ENCODE assay signal across 21 mouse cellular contexts in the genomic region with DNA sequence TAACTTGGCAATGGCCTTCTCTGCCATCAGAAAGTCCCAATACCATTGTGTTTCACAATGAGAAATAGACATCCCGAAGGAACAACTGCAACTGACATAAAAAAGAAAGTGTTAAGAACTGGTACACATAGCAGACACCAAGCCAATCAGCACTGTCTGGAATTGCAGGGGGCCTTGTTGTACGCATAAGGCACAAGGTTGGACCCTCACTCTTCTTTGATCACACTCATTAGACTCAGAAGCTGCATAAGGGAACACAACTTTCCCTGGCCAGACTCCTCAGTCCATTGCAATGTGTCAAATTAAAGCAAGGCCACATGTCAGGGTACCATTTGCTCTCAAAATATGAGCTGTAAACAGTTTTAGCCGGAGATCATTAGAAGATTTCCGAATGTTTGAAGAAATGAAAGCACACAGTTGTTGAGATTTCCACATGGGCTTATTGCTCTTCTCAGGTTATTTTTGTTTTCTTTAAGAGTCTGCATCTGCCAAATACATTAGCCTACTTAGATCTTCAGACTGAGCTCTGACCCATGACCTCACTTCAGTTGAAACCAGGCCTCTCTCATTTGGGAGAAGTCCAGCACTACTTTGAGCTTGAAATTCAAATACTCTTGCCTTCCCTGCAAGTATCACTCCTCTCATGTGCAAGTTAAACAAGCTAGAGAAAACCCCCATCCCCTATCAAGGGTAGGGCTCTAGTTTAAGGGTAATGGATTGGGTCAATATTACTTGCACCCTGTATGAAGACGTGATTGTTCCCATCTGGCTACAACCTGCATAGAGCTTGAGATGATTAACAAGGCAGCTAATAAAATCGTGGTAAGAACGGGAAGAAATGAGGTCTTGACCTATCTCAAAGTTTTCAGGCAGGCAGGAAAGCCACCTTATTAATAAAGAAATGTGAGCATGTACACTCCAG.
A peak's percentile ranks its signal among the peaks of the same experiment; 100 is the strongest.
DNase-seq lines count a peak whose midpoint lies in the region; ATAC-seq and TF ChIP-seq lines count a peak whose summit lies in the region.
"Had no signal": no experiment of that assay in that cellular context is flagged by ENCODE, and none has a peak within 500 bp of the region (broad histone marks: within the 10 kb centered on the region; RNA-seq: fewer than 3 reads in every experiment).

No protein-coding gene starts in this region.

- H3K4me1 ChIP-seq in kidney, embryonic 16.5 days (ENCODE audit: insufficient read depth, low read length): peaks cover 3% of the 10 kb centered on the region; the same call in 1 of the 2 replicates
- no peaks in the 10 kb centered on the region; the same call in 1 of the 2 replicates for H3K4me1 ChIP-seq in stomach, embryonic 14.5 days (ENCODE audit: control insufficient read depth, insufficient read depth, low read length)
- no peaks in the 10 kb centered on the region for H3K4me1 ChIP-seq in stomach, postnatal 0 days (replicated peaks; ENCODE audit: control insufficient read depth, insufficient read depth)
- H3K4me1 ChIP-seq: heart, embryonic 15.5 days; hindbrain, embryonic 12.5 days had no signal

- TF ChIP-seq EP300 in stomach, postnatal 0 days (optimal IDR thresholded peaks at IDR 0.05): no peak

- H3K4me3 ChIP-seq in kidney, embryonic 16.5 days (ENCODE audit: low read length): no peak overlapping the region
- no peak overlapping the region for H3K4me3 ChIP-seq in stomach, embryonic 14.5 days (ENCODE audit: low read depth, low read length)
- H3K4me3 ChIP-seq in stomach, postnatal 0 days (ENCODE audit: low read depth, low read length): no peak overlapping the region
- H3K4me3 ChIP-seq: forebrain, embryonic 13.5 days; heart, embryonic 15.5 days; hindbrain, embryonic 12.5 days; midbrain, embryonic 12.5 days; myocyte had no signal

- H3K9ac ChIP-seq in kidney, embryonic 16.5 days (replicated peaks; ENCODE audit: low read length): no peak overlapping the region
- H3K9ac ChIP-seq in stomach, embryonic 14.5 days (replicated peaks; ENCODE audit: low read depth, low read length): no peak overlapping the region
- H3K9ac ChIP-seq in stomach, postnatal 0 days (ENCODE audit: low read length): no peak overlapping the region
- H3K9ac ChIP-seq: forebrain, embryonic 13.5 days; heart, embryonic 15.5 days; hindbrain, embryonic 12.5 days; midbrain, embryonic 12.5 days had no signal

- no peaks in the 10 kb centered on the region for H3K27me3 ChIP-seq in kidney, embryonic 16.5 days (ENCODE audit: insufficient read depth, low read length)
- H3K27me3 ChIP-seq in stomach, embryonic 14.5 days (ENCODE audit: control insufficient read depth, insufficient read depth, low read length): no peaks in the 10 kb centered on the region
- no peaks in the 10 kb centered on the region for H3K27me3 ChIP-seq in stomach, postnatal 0 days (ENCODE audit: control insufficient read depth, insufficient read depth, low read length)
- H3K27me3 ChIP-seq: forebrain, embryonic 13.5 days; heart, embryonic 15.5 days; hindbrain, embryonic 12.5 days; midbrain, embryonic 12.5 days had no signal

- no peak overlapping the region for H3K4me2 ChIP-seq in kidney, embryonic 16.5 days (replicated peaks; ENCODE audit: low read depth, low read length)
- no peak overlapping the region for H3K4me2 ChIP-seq in stomach, embryonic 14.5 days (replicated peaks; ENCODE audit: low read depth, low read length)
- H3K4me2 ChIP-seq in stomach, postnatal 0 days (replicated peaks; ENCODE audit: low read depth): no peak overlapping the region
- H3K4me2 ChIP-seq: forebrain, embryonic 13.5 days; heart, embryonic 15.5 days; hindbrain, embryonic 12.5 days; midbrain, embryonic 12.5 days had no signal

- no peaks in the 10 kb centered on the region for H3K36me3 ChIP-seq in kidney, embryonic 16.5 days (ENCODE audit: insufficient read depth, low read length)
- H3K36me3 ChIP-seq in stomach, embryonic 14.5 days (ENCODE audit: control insufficient read depth, insufficient read depth, low read length): no peaks in the 10 kb centered on the region
- no peaks in the 10 kb centered on the region for H3K36me3 ChIP-seq in stomach, postnatal 0 days (ENCODE audit: control insufficient read depth, insufficient read depth, low read length)
- H3K36me3 ChIP-seq: heart, embryonic 15.5 days; hindbrain, embryonic 12.5 days; midbrain, embryonic 12.5 days had no signal

- WGBS in kidney, embryonic 16.5 days: 48% methylated on average over 7 of the region's 7 CpGs
- whole genome bisulfite sequencing in stomach, embryonic 14.5 days: 48% methylated on average over 7 of the region's 7 CpGs
- 52% methylated on average over 7 of the region's 7 CpGs for WGBS in stomach, postnatal 0 days

- no peak overlapping the region for H3K27ac ChIP-seq in kidney, embryonic 16.5 days (ENCODE audit: low read length)
- no peak overlapping the region for H3K27ac ChIP-seq in stomach, embryonic 14.5 days (ENCODE audit: low read length)
- H3K27ac ChIP-seq in stomach, postnatal 0 days (replicated peaks): no peak overlapping the region
- H3K27ac ChIP-seq: forebrain, embryonic 13.5 days; heart, embryonic 15.5 days; hindbrain, embryonic 12.5 days; midbrain, embryonic 12.5 days had no signal

- DNase-seq in kidney, adult 18-20 months: no peak
- DNase-seq in stomach, postnatal 0 days (ENCODE audit: low spot score): no peak
- peak; percentile 87 for DNase-seq in forelimb bud, embryonic 11.5 days (ENCODE audit: low read depth, low spot score)
- DNase-seq in T-cell, adult 2 months (ENCODE audit: low spot score): no peak
- no peak for DNase-seq in testis, postnatal 14 days (ENCODE audit: low spot score)
- no peak for DNase-seq in gastrocnemius, postnatal 4 days (ENCODE audit: low spot score in 2 of 2)
- DNase-seq: adrenal gland, postnatal 14 days; B cell, adult 2 months; cerebellum, adult 2 months; heart, adult 11 months; kidney, postnatal 14 days; layer of hippocampus, adult 9-11 months; liver; lung, adult 2 months had no signal

- ATAC-seq in kidney, embryonic 16.5 days (ENCODE audit: low FRiP score, low TSS enrichment): peak; percentile 49; the same call in 1 of the 2 replicates
- ATAC-seq in stomach, embryonic 14.5 days (ENCODE audit: insufficient number of reproducible peaks, insufficient read depth, low FRiP score, low read depth): peak; percentile 49; the same call in 1 of the 2 replicates
- no peak for ATAC-seq in stomach, postnatal 0 days (ENCODE audit: low FRiP score, low TSS enrichment)
- ATAC-seq: forebrain, embryonic 13.5 days had no signal

- H3K9me3 ChIP-seq in kidney, embryonic 16.5 days (ENCODE audit: low read length): no peaks in the 10 kb centered on the region
- no peaks in the 10 kb centered on the region for H3K9me3 ChIP-seq in stomach, embryonic 14.5 days (ENCODE audit: control insufficient read depth, low read depth, low read length)
- H3K9me3 ChIP-seq in stomach, postnatal 0 days (ENCODE audit: control insufficient read depth, low read length): no peaks in the 10 kb centered on the region
- H3K9me3 ChIP-seq: forebrain, embryonic 13.5 days; heart, embryonic 15.5 days; hindbrain, embryonic 12.5 days; midbrain, embryonic 12.5 days had no signal

- no peak for TF ChIP-seq CTCF in stomach, postnatal 0 days (IDR thresholded peaks at IDR 0.05; ENCODE audit: low read depth)
